Mouse (Mus musculus) liver, embryonic 14.5 days (tissue): ENCODE data around the gene Gm45623.

Experiments
- CTCF ChIP-seq: IDR thresholded peaks from 2 replicates; pipeline ENCODE4 v1.5.1; 2016; ENCODE audit warnings: antibody characterized with exemption, low read depth, control low read depth
- EP300 ChIP-seq: IDR thresholded peaks from 2 replicates; pipeline ENCODE4 v1.6.1; 2016; ENCODE audit warnings: antibody characterized with exemption, low read depth

DNA sequence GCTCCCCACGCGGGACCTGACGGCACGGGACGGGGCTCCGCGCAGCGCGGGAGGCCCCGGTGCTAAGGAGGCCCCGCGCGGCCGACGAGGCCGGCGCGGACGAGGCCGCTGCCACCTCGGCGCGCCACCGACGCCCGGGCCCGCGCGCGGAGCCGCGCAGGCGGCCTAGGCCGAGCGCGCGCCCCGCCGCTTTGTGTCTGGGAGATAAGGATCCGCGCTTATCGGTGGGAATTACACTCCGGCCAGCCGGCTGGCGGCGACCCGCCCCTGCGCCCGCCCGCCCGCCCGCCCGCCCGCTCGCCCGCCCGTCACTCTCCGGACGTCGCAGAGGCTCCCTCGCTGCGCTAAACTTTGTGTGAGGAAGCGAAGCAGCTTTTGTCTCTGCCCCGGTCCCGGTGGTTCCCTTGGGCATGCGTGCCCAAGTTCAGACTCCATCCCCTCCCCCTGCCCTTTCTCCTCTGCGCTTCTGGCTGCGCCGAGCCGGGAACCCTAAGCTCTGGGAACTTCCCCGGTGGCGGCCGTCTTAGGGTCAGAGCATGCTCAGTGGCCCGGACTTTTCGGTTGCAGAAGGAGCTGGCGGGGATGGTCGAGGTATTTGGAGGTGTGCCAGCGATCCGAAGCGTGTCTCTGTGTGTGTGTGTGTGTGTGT, 50.3 kb downstream of the Gm45623 start:
- TF ChIP-seq CTCF (no peak), EP300 (no peak)
